Mouse (Mus musculus) cerebellum, postnatal 36 days (tissue): ENCODE data around the gene Gart.
"Not testable (repeated sequence)": the region's sequence is repeated elsewhere in the genome, so short reads cannot be mapped to it uniquely, and the experiment has no call there.

Source experiments
- DNase-seq, 2 experiments: peaks; one replicate each; pipeline ENCODE4 v3.0.0; 2021 to 2022; ENCODE audit warnings: mixed read lengths in 2 of 2

Gart gene

DNA sequence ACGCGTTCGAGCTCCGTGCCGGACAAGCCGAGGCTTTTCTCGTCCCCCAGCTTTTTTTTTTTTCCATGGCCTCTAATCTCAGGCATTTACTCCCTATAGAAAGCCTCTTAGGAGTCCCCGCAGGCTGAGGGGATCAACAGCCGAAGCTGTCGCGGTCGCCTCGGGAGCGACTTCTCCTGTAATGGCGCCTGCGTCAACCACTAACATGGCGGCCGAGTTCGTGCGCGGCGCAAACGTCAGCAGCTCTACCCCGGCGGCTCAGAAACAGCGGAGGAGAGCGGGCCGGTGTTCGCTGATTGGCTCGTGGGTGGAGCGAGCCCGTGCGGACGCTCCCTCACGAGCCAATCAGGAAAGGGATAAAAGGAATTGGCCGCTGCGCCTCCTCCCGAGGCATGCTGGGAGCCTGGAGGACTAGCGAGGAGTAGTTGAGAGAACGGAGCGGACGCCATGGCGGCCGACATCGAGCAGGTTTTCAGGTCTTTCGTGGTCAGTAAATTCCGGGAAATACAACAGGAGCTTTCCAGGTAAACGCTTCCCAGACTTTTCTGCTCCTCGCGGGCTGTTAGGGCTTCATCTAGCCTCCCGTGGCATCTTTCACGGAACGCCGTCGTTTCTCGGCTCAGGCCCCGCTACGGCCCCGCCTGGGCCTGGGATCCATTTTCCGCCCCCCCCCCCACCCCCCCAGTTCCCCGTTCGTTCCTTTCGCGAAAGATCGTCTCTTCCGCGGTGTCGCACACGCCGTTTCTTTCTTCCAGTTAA lies 888 bp upstream of the Gart start, which contains the start of gene Son:
Son (plus strand) TSS at position 46 of the 759 bp plus-strand sequence.
- peak; percentile 95 to 96 for DNase-seq

DNA sequence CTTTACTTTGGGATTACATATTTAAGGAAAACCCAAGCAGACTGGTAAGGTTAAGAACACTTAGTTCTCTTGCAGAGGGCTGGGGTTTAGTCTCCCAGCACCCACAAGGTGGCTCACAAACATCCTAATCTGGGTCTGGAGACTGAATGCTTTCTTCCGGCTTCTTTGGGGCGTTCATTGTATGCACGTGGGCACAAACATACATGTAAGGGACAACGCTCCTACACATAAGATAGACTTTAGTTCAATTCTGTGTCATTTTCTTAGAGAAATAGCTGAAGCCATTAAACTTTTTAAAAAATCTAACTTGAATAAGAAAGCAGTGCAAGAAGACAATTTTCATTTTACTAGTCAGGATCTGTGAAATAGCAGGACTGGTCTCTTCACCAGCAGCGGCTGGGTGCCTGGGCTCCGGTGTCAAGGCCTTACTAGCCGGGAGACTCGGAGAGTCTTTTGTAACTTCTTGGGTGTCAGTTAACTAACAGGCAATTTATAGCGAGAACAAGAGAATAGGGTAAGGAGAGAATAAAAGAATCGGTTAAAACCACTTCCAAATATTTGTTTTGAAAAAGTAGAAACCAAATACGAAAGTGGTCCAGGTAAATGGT lies 653 bp downstream of the Gart start:
- no peak for DNase-seq

DNA sequence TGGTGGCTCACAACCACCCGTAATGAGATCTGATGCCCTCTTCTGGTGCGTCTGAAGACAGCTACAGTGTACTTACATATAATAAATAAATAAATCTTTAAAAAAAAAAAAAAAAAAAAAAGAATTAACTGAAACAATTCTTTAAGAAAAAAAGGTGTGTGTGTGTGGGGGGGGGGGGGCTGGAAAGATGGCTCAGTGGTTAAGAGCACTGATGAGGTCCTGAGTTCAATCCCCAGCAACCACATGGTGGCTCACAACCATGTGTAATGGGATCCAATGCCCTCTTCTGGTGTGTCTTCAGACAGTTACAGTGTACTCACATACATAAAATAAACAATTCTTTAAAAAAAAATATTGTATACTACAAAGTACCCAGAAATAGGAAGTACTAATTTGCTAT lies 1.3 kb downstream of the Gart start:
- not testable (repeated sequence) for DNase-seq

DNA sequence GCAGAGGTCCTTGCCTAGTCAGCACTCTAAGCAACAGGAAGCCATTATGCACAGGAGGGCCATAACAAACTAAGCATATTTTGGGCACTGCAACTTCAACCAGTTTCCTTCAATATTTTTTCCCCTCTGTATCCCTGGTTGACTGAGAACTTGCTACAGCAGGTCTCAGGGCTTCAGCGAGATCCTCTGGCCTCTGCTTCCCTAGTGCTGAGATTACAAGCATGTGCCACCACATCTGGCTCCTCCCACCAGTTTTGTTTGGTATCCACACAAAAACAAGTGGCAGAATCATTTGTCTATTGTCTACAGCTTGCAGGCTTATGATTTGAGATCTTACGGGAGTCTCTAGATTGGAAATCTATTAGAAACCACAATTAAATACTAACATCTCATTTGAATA lies 1.9 kb downstream of the Gart start:
- no peak for DNase-seq

DNA sequence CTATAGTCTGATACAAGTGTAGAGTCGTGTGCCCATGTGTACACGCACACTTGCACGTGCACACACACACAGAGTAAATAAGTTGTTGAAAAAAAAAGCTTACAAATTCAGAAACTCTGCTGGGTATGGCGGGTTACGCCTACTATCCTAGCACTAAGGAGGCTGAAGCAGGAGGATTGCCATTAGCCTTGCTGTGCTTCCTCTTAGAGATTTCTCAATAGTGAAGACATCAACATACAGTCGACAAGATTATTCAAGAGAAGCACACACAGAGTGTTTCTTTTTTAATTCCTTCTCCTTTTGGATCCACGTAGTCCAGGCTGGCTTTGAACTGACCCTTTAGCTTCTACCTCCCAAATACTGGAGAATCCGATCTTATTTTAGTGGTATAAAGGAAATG lies 6.6 kb downstream of the Gart start:
- DNase-seq = no peak

DNA sequence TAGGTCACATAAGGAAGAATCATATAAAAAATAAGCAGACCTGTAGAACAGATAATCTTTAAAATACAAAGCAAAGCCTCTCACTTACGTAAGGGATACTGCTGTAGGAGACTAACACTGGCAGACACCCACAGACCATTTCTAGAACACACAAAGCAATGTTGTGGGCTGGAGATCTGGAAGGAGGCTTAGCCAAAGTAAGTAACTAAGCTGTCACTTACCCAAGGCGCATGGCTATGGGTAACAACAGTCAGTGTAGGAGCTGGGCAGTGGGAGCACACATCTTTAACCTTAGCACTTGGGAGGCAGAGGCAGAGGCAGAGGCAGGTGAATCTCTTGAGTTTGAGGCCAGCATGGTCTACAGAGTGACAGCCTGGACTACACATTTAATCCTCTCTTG lies 7.1 kb downstream of the Gart start:
- no peak for DNase-seq

DNA sequence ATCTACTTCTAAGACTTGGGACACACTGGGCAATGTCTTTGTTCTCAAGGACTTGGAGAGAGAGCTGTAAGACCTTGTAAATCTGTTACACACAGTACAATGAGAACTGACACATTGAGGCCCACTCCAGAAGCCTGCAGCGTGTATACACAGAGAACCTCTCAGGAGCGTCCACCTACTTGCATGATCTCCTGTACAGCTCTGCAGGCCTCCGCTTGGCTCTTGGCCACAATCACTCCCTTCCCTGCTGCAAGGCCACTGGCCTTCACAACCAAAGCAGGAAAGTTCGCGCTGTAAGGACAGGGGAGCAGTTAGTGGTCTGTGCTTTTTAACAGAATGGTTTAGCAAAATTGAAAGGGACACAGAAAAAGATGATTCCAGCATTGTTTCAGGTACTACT lies 7.6 kb downstream of the Gart start:
- DNase-seq = no peak

DNA sequence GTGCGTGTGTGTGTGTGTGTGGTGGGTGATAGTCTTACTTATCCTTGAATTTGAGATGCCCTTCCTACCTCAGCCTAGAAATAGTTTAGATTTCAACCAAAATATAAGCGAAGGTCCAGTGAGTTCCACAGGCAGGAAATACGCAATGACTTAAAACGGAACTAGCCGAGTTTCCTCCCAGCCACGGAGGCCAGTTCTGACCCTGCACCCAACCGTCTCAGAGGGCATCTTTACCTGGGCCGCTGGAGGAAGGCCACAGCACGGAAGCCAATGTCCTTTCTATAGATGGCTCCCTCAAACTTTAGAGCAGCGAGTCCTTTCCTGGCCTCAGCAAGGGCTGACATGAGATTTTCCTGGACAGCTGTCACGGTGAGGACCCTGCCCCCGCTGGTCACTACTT lies 13.1 kb downstream of the Gart start:
- DNase-seq = no peak

DNA sequence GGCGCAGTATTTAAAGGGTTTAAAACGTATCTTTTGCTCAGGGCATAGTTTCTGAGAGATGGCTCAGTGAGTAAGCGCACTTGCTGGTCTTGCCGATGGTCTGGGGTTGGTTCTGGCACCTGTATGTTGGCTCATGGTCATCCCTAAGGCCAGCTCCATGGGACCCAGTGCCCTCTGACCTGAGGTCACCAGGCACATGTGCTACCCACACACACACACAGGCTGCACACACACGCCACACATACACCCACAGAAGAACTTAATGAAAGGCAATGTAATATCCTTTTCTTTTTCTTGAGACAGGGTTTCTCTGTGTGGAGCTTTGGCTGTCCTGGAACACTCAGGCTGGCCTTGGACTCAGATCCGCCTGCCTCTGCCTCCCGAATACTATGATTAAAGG lies 13.8 kb downstream of the Gart start:
- DNase-seq = no peak

DNA sequence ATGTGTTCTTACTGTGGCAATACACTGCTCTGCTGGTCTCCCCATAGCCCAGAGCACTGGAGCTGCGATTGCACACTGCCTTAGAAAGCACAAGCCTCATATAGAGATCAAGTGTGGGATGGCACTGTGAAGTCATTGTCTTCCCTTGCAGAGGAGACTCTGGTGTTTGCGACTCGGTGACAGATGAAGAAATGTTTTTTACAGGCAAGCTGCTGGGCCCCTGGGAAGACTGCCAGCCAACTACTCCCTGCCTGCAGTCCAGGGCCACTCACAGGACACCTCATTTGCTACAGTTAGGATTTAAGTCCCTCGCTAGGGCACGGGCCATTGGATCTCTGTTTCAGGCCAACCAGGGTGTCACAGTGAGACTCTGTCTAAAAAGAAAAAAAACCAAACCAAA lies 14.3 kb downstream of the Gart start:
- peak; percentile 29 to 30 for DNase-seq

DNA sequence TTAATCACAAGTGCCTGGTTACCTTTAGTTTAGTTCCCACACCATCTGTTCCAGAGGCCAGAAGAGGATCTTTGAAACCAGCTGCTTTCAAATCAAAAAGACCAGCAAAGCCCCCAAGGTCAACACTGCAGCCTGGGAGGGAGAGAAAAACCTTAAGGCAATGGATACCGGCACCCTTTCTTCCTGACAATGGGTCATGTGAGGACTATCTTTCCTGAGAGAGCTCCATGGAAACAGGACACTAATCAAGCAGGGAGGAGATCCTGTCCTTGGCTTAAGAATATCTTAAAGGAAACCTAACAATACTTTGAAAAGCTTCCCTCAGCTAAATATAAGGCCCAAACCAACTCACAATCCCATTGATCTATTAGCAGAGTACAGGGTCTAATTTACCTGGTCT lies 16.2 kb downstream of the Gart start:
- no peak for DNase-seq

DNA sequence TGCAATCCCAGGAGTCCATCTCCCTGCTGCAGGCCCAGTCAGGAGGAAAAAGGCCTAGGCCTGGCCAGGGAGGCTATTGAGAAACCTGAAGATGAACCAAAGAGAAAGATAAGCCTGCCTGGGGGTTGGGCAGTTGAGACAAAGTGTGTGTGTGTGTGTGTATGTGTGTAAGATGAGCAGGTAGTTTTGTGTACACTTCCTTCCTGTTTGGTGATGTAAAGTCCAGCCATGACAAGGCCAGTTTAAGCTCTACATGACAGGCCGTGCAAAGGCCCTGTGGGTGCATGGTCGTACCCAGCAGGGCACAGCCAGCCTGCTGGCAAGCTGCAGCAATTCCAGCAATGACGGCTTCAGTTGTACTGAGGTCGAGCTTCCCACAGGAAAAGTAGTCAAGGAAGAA lies 17.0 kb downstream of the Gart start:
- DNase-seq = no peak

DNA sequence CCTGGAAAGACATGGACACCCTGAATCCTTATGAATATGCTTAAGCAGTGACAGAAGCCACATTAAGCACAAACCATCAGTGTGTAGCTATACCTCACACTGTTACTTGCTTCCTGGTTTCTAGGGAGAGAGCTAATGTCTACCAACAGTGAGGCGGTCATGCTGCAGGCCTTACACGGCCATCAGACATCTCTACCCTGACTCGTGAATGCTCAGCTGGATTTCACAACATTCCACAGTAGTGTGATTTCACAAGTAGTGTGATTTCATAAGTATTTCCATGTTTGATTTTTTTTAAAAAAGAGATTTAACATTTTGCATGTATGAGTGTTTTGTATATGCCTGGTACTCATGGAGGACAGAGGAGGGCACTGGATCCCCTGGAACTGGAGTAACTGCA lies 18.1 kb downstream of the Gart start:
- DNase-seq = no peak

DNA sequence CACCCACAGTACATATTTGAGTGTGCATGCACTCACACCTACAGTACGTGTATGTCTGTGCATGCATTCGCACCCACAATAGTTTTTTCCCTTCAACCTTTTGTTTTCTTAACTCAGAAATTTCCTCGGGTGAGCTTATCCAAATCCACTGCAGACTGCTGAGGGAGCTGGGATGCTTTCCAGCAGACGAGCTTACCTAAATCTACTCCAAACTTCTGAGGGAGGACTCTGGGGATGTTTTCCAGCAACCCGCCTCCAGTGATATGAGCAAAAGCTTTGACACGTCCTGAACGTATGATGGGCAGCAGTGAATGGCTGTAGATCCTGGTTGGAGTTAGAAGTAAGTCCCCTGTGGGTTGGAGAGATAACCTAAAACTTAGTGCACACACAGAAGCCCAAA lies 18.9 kb downstream of the Gart start:
- DNase-seq = no peak

DNA sequence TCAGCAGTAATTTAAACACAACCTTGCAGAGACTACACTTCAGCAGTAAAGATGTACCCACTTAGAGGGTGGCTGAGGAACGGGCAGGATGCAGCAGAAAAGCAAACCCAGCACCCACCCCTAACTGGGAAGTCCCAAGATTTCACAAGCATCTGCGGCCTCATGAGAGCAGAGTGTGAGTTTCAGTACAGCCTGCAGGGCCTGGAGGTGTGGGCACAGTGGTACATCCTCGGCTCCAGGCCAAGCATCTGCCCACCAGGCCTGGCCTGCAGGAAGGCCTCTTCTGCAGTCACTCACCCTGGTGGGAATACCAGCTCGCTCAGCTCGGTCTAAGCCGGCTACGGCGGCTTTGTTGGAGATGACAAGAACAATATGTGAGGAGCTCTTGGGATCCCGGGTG lies 23.7 kb downstream of the Gart start:
- no peak for DNase-seq

DNA sequence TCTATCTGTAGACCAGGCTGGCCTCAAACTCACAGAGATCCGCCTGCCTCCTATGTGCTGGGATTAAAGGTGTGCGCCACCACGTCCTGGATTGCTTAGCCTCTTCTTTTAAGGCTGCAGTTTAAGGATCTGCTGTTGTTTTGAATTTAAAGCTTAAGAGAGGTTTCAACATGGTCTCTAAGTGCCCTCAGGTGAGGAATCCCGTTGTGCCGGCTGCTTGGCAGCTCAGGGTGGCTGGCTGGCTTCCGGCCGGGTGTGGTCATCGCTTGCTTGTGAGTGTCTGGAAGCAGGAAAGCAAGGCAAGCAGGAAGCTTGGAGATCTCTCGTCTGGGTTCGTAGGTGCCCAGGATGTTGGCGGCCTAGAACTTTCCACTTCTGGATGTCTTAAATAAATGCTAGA lies 25.8 kb downstream of the Gart start:
- DNase-seq = no peak

DNA sequence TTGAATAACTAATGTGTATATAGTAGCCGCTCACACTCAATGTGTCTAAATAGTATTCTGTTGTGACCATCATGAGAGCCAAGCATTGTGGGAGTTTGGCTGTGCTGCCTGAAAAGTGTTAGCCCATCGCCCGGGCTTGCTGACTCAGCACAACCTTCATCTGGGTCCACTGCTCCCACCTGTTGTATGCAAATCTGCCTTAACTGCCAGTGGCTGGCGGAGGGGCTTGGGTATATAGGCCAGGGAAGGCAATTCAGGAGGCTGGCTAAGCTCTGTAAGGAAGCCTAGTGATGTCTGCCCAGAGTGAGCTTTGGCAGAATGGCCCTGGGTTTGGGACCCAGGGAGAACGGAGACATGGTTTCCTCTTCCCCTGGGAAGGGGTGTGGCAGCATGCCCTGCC lies 26.6 kb downstream of the Gart start:
- DNase-seq = no peak

DNA sequence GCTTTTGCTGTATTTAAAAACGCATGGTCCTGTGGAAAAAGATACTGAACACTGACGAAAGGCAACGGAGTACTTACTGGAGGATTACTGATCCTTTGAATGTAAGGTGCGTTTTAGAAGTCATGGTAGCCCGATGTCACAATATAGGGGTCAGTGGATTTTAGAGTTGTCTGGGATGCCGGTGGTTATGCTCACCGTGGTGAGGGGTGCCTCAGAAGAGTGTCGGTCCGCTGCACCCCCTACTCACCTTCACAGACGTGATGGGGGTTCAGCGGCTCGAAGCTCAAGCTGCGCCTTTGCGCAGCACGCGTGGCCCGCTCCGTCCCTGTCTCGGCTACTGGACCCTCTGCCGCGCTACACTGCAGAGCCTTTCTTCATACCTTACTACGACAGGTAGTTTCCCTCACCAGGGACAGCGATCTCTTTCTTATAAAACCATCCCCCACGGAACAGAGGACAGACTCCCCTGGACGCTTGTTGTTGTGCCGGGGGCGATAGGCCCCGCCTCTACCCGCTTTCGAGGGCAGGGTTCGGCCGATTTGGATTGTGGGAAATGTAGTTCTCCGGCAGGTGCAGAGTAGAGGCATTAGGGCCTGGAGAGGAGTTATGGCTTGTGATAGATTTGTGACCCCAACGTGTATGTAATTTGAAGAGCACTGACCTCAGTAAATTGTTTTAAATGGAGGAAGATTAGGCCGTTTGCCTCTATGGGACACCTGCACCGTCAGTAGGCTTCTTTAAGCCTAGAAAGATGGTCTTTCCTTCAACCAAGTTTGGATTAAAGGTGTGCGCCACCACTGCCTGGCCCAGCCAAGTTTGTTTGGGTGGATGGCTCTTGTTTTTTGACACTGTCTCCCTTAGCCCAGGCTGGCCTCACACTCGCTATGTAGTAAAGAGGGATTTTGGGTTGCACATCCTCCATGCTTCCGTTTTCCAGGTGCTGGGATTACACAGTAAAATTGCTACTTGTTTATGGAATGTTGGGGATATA lies 27.9 kb downstream of the Gart start, which contains the start of gene Dnajc28:
Dnajc28 (minus strand) TSS at position 516 of the 991 bp plus-strand sequence.
- DNase-seq = peak; percentile 83 to 85

DNA sequence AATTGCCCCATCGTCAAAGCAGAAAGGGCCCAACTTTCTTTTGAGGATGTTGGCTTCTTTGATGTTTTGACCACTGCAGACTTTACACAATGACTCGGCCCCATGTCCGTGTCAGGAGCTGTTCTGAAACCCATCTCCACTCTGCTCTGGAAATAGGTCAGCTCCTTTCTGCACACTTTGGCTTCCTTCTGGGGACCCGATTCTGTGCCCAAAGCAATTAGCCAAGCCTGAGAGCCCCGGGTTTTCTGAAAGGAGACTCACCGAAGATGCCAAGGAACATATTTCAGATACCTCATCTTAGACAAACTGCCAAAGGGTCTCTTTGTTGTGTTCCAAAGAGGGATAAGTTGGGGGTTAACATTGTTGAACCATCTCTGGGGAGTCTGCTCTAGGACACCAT lies 32.2 kb downstream of the Gart start:
- no peak for DNase-seq

DNA sequence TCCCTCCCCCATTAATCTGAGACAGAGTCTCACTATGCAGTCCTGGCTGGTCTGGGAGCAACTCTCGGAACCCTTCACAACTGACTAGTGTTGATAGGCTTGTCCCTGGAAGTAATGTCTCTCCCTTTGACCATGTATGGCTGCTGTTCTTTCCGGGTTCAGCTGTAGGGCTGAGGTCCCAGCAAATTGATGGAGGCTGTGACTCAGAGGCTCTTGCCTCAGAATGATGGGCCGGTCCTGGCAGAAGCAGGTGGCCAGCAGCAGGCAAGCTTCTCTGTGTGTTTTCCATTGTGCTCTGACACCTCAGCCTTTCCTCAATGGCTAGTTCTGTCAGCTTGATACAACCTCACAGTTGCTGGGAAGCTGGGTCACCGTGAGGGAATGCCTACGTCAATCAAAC lies 34.2 kb downstream of the Gart start:
- DNase-seq = no peak

DNA sequence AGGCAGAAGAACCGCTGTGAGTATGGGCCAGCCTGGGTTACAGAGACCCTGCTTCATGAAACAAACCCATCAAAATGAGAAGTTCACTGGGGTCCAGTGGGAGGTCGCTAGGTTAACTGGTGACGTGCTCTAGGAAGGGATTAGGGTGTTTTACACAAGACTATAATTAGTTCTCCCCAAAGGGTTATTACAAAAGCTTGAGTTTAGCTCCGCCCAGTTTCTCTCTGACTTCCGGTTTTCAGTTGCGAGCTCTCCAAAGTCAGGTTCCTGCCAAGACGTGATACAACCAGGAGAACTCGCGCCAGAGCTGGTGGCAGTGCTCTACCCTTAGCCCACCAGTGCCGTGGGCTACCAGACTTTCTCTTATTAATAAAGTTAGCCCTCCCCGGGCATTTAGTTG lies 35.5 kb downstream of the Gart start:
- DNase-seq = no peak

DNA sequence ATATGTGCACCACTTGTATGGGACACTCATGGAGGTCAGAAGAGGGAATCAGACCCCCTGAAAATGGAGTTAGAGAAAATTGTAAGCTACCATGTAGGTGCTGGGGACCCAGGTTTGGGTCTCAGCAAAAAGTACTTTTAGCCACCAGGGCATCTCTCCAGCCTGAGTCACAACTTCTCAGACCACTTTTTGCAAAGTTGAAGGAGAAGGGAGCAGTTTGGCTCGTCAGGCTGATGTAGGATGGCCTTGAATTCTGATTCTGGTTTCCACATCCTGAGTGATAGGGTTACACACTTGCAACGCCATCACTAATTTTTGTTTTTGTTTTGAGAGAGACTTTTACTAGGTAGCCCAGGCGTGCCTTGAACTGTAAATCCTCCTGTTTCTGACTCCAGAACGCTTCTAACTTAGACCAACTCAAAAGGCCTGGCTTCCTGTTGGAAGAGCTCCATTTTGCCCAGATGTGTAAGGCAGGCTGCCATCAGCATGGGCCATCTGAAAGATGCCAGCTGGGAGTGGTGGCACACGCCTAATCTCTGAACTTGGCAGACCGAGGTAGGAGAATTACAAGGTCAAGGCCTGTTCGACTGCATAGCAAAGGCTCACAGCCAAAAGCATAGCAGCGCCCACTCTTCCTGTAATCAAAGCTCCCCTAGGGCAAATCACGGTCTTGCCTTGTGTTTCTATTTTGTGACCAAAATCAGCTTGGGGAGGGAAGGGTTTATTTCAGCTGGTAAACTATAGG lies 37.1 kb downstream of the Gart start:
- DNase-seq = no peak

DNA sequence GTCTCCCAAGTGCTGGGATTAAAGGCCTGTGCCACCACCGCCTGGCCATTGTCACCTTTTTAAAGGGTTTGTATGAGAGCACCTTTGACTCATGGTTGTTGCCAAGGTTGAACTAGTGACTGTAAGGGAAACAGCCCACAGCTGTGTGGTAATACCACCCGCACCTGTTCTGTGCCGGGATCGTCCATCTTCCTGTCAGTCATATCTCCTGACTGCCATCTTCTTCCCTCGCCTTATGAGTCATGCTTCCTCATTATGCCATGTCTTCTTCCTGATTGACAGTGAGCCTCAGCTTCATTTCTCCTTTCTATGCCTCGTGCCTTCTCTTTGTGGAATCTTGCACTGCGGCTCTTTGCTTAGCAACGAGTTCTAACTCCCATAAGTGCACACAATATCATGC lies 39.8 kb downstream of the Gart start:
- no peak for DNase-seq
